8 mouse cellular contexts compared by ENCODE assay signal in genomic region chr15:8568286-8568644, GRCm38 (mm10). TPM values are rescaled to one million over a fixed set of nuclear protein-coding genes. Genes with fewer than 3 reads are reported as not detected.
A peak's percentile ranks its signal among the peaks of the same experiment; 100 is the strongest.
DNase-seq lines count a peak whose midpoint lies in the region; ATAC-seq lines count a peak whose summit lies in the region.

No protein-coding gene starts in this region.

- H3K36me3 ChIP-seq in heart, embryonic 16.5 days (ENCODE audit: control insufficient read depth, insufficient read depth), result no peaks in the 10 kb centered on the region
- no peaks in the 10 kb centered on the region for H3K36me3 ChIP-seq in hindbrain, embryonic 10.5 days
- no peaks in the 10 kb centered on the region for H3K36me3 ChIP-seq in liver, embryonic 15.5 days (replicated peaks)
- no peaks in the 10 kb centered on the region for H3K36me3 ChIP-seq in stomach, embryonic 15.5 days

- 0 out of 2 replicates have a peak, but pooled peaks cover 2% of the 10 kb centered on the region for H3K4me1 ChIP-seq in heart, embryonic 16.5 days (ENCODE audit: control insufficient read depth, insufficient read depth, low read length)
- peaks cover 16% of the 10 kb centered on the region for H3K4me1 ChIP-seq in hindbrain, embryonic 10.5 days (replicated peaks)
- H3K4me1 ChIP-seq in liver, embryonic 15.5 days (replicated peaks), result peaks cover 16% of the 10 kb centered on the region; the same call in 1 of the 2 replicates
- 0 out of 2 replicates have a peak, but pooled peaks cover 5% of the 10 kb centered on the region for H3K4me1 ChIP-seq in stomach, embryonic 15.5 days

- peak overlapping the region; percentile 59 for H3K4me3 ChIP-seq in heart, embryonic 16.5 days (ENCODE audit: low read length)
- peak overlapping the region; percentile 66 for H3K4me3 ChIP-seq in hindbrain, embryonic 10.5 days
- H3K4me3 ChIP-seq in liver, embryonic 15.5 days (replicated peaks), result peak overlapping the region; percentile 57
- peak overlapping the region; percentile 54 for H3K4me3 ChIP-seq in stomach, embryonic 15.5 days (replicated peaks)

- intact Hi-C loops in left cerebral cortex, postnatal 4 days (cut with DNase I), result no loop called here

- no peak for DNase-seq in heart, postnatal 4 days
- DNase-seq in T-cell, adult 2 months (ENCODE audit: low spot score), result peak; percentile 71
- DNase-seq in hindbrain, embryonic 10.5 days (ENCODE audit: low spot score), result peak; percentile 19
- no peak for DNase-seq in left cerebral cortex, postnatal 4 days
- no peak for DNase-seq in left cerebral cortex, adult 18-20 months (ENCODE audit: low spot score in 2 of 2)

- ATAC-seq in heart, embryonic 16.5 days (replicated peaks; ENCODE audit: extremely low read depth, insufficient read depth, low FRiP score), result peak; percentile 69
- ATAC-seq in liver, embryonic 15.5 days (ENCODE audit: insufficient read depth), result no peak
- no peak for ATAC-seq in stomach, embryonic 15.5 days (ENCODE audit: insufficient read depth, low FRiP score, low read depth)

- H3K9ac ChIP-seq in heart, embryonic 16.5 days (ENCODE audit: low read length), result peak overlapping the region; percentile 56
- H3K9ac ChIP-seq in liver, embryonic 15.5 days, result no peak overlapping the region
- H3K9ac ChIP-seq in stomach, embryonic 15.5 days, result no peak overlapping the region

- H3K9me3 ChIP-seq in heart, embryonic 16.5 days (replicated peaks; ENCODE audit: control insufficient read depth, low read length), result no peaks in the 10 kb centered on the region
- H3K9me3 ChIP-seq in hindbrain, embryonic 10.5 days, result no peaks in the 10 kb centered on the region
- H3K9me3 ChIP-seq in liver, embryonic 15.5 days (replicated peaks), result no peaks in the 10 kb centered on the region
- H3K9me3 ChIP-seq in stomach, embryonic 15.5 days, result no peaks in the 10 kb centered on the region

- 7% methylated on average over 7 of the region's 7 CpGs for WGBS in heart, embryonic 16.5 days
- WGBS in hindbrain, embryonic 10.5 days, result 6% methylated on average over 7 of the region's 7 CpGs
- 12% methylated on average over 7 of the region's 7 CpGs for WGBS in liver, embryonic 15.5 days (ENCODE audit: insufficient replicate concordance)
- WGBS in stomach, embryonic 15.5 days, result 8% methylated on average over 7 of the region's 7 CpGs

- peak overlapping the region; percentile 51; the same call in 1 of the 2 replicates for H3K27ac ChIP-seq in heart, embryonic 16.5 days (ENCODE audit: low read length)
- peak overlapping the region; percentile 74; the same call in 1 of the 2 replicates for H3K27ac ChIP-seq in hindbrain, embryonic 10.5 days
- no peak overlapping the region for H3K27ac ChIP-seq in liver, embryonic 15.5 days (replicated peaks)
- H3K27ac ChIP-seq in stomach, embryonic 15.5 days, result peak overlapping the region; percentile 95

- H3K27me3 ChIP-seq in heart, embryonic 16.5 days (ENCODE audit: control insufficient read depth, insufficient read depth, low read length), result peaks cover 11% of the 10 kb centered on the region
- H3K27me3 ChIP-seq in hindbrain, embryonic 10.5 days (ENCODE audit: insufficient read depth, poor library complexity, severe bottlenecking), result peaks cover 21% of the 10 kb centered on the region
- peaks cover 44% of the 10 kb centered on the region for H3K27me3 ChIP-seq in liver, embryonic 15.5 days
- H3K27me3 ChIP-seq in stomach, embryonic 15.5 days (replicated peaks), result no peaks in the 10 kb centered on the region

- H3K4me2 ChIP-seq in heart, embryonic 16.5 days (ENCODE audit: low read depth, low read length), result peak overlapping the region; percentile 87
- peak overlapping the region; percentile 85 for H3K4me2 ChIP-seq in liver, embryonic 15.5 days
- H3K4me2 ChIP-seq in stomach, embryonic 15.5 days, result peak overlapping the region; percentile 87

RNA-seq across cellular contexts. Expression of gene Gm2310, which starts 48.5 kb away (rescaled TPM):
- polyA plus RNA-seq in heart, embryonic 16.5 days (2015; fragmentation: Nextera tagmentation; extraction: Ambion mirVana), result not detected in 2 replicates
- total RNA-seq in heart, postnatal 4 days (2021), result not detected
- polyA plus RNA-seq in hindbrain, embryonic 10.5 days (2016; fragmentation: Nextera tagmentation; extraction: Ambion mirVana), result not detected in 2 replicates
- polyA plus RNA-seq in liver, embryonic 15.5 days (2015; fragmentation: Nextera tagmentation; extraction: Ambion mirVana), result not detected in 2 replicates
- polyA plus RNA-seq in stomach, embryonic 15.5 days (2015; fragmentation: Nextera tagmentation; extraction: Ambion mirVana), result not detected in 2 replicates
- not detected for total RNA-seq in left cerebral cortex, postnatal 4 days (2021)
- not detected for total RNA-seq in left cerebral cortex, adult 18-20 months (2021)

Comparison
In these comparisons a context has a peak if more than half of its experiments do, and no peak if none do; other contexts are left out.
1. DNase-seq: peak in T-cell, adult 2 months (single experiment) and hindbrain, embryonic 10.5 days (single experiment); none in heart, postnatal 4 days (single experiment), left cerebral cortex, postnatal 4 days (single experiment) and left cerebral cortex, adult 18-20 months (0 of 2).
2. Peak in every context shown above with its lines, with median percentiles within 50 percentile points of each other: H3K4me2 ChIP-seq and H3K4me3 ChIP-seq.